Mouse (Mus musculus) cerebellum, postnatal 14 days (tissue): ENCODE results near the gene Nelfcd.

Experiments
- DNase-seq, 2 experiments: peaks; one replicate each; pipeline ENCODE4 v3.0.0; 2021; ENCODE audit warnings: mixed read lengths in 2 of 2

Gene Nelfcd

GRCm38 (mm10) chr2:174415731-174416310 lies at the start of gene Nelfcd:
Gene Nelfcd, plus strand, starts transcription at chr2:174415804.
- peak; percentile 94 to 96 for DNase-seq

GRCm38 (mm10) chr2:174366571-174366970 lies 49.0 kb upstream of the Nelfcd start:
- DNase-seq: no peak

GRCm38 (mm10) chr2:174381021-174381420 lies 34.6 kb upstream of the Nelfcd start:
- DNase-seq: no peak

- DNase-seq: no peak
Observed at GRCm38 (mm10) chr2:174391936-174392335, 23.7 kb upstream of the Nelfcd start.

- DNase-seq: no peak
Observed at GRCm38 (mm10) chr2:174392554-174392953, 23.1 kb upstream of the Nelfcd start.

GRCm38 (mm10) chr2:174393383-174393782 lies 22.2 kb upstream of the Nelfcd start:
- DNase-seq: no peak

GRCm38 (mm10) chr2:174396643-174397042 lies 19.0 kb upstream of the Nelfcd start:
- no peak for DNase-seq

- DNase-seq: no peak
Observed at GRCm38 (mm10) chr2:174397065-174397464, 18.5 kb upstream of the Nelfcd start.

GRCm38 (mm10) chr2:174397881-174398280 lies 17.7 kb upstream of the Nelfcd start:
- DNase-seq: no peak

- DNase-seq: no peak
Observed at GRCm38 (mm10) chr2:174400396-174400795, 15.2 kb upstream of the Nelfcd start.

GRCm38 (mm10) chr2:174410222-174410621 lies 5.4 kb upstream of the Nelfcd start:
- DNase-seq: no peak

GRCm38 (mm10) chr2:174413127-174413526 lies 2.5 kb upstream of the Nelfcd start:
- DNase-seq: no peak

- no peak for DNase-seq
Observed at GRCm38 (mm10) chr2:174415001-174415730, 438 bp upstream of the Nelfcd start.

- DNase-seq: no peak
Observed at GRCm38 (mm10) chr2:174421107-174421506, 5.5 kb downstream of the Nelfcd start.

GRCm38 (mm10) chr2:174424301-174425085 lies 8.9 kb downstream of the Nelfcd start:
- DNase-seq: no peak

GRCm38 (mm10) chr2:174426856-174427255 lies 11.3 kb downstream of the Nelfcd start:
- no peak for DNase-seq

GRCm38 (mm10) chr2:174428076-174428835 lies 12.7 kb downstream of the Nelfcd start:
- DNase-seq: no peak

GRCm38 (mm10) chr2:174428996-174429591 lies 13.5 kb downstream of the Nelfcd start:
- DNase-seq: no peak

GRCm38 (mm10) chr2:174434943-174435342 lies 19.3 kb downstream of the Nelfcd start:
- DNase-seq: no peak

GRCm38 (mm10) chr2:174436076-174436701 lies 20.6 kb downstream of the Nelfcd start:
- DNase-seq: no peak

- no peak for DNase-seq
Observed at GRCm38 (mm10) chr2:174436916-174437696, 21.5 kb downstream of the Nelfcd start.
